Mouse (Mus musculus) kidney, embryonic 16.5 days (tissue): ENCODE measurements at regions not wholly inside any gene's neighbourhood (a gene's known extent, or its start where the extent isn't known, plus 50 kb on each side); places are given as distances from the start of the nearest gene placed in this dataset.
"Not testable (repeated sequence)": the region's sequence is repeated elsewhere in the genome, so short reads cannot be mapped to it uniquely, and the experiment has no call there.

ENCODE experiments used
- ATAC-seq: fragments of 200-750 bp; cut with Nextera tagmentation; 2 replicates; pipeline ENCODE4 v1.8.0; 2017; ENCODE audit warnings: moderate TSS enrichment; ENCODE audit not compliant: low FRiP score, low TSS enrichment
- H3K27ac ChIP-seq: fragments of 300-500 bp; sonication (generic); 2 replicates; pipeline ENCODE4 v1.5.1; 2014; ENCODE audit warnings: low read length
- H3K27me3 ChIP-seq: fragments of 300-500 bp; sonication (generic); 2 replicates; pipeline ENCODE4 v1.6.1; 2014; ENCODE audit warnings: low read length, control low read depth, mixed read lengths; ENCODE audit not compliant: insufficient read depth
- H3K36me3 ChIP-seq: fragments of 300-500 bp; sonication (generic); 2 replicates; pipeline ENCODE4 v1.6.1; 2014; ENCODE audit warnings: low read length, control low read depth, mixed read lengths; ENCODE audit not compliant: insufficient read depth
- H3K4me1 ChIP-seq: fragments of 300-500 bp; sonication (generic); 2 replicates; pipeline ENCODE4 v1.6.1; 2014; ENCODE audit warnings: low read length, control low read depth, mixed read lengths; ENCODE audit not compliant: insufficient read depth
- H3K4me2 ChIP-seq: fragments of 300-500 bp; sonication (generic); replicated peaks from 2 replicates; pipeline ENCODE4 v1.6.1; 2014; ENCODE audit warnings: low read depth, low read length
- H3K4me3 ChIP-seq: fragments of 300-500 bp; sonication (generic); 2 replicates; pipeline ENCODE4 v1.5.1; 2014; ENCODE audit warnings: mild to moderate bottlenecking, low read length
- H3K9ac ChIP-seq: fragments of 300-500 bp; sonication (generic); replicated peaks from 2 replicates; pipeline ENCODE4 v1.6.1; 2014; ENCODE audit warnings: low read length
- H3K9me3 ChIP-seq: fragments of 300-500 bp; sonication (generic); 2 replicates; pipeline ENCODE4 v1.6.1; 2016; ENCODE audit warnings: low read length, control low read depth
- WGBS: fragments of 180-500 bp; shearing (Covaris S2); extraction: QIAGEN DNeasy Blood & Tissue Kit; methylation state at CpG from one replicate; pipeline ENCODE4 v1.1.7; 2014; 5-methylcytosine and 5-hydroxymethylcytosine counted together

DNA sequence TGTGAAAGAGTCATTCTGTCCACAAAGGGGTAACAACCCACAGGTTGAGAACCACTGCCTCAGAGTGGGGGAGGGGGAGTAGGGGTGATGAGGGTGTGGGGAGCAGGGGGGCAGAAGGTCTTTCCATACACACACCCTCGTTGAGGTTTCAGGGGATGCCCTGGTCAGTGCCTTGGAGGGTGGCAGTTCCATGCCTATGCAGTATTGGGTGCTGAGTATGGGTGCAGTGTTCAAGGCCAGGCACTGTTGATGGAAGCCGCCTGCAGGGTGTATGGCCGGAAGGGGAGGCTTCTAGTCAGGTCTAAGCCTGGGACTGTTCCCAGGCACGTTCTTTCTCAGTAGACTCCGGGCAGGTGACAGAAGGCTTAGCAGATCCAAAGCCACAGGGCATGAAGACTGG is 234.1 kb downstream of the 3100002H09Rik start:
- WGBS: 70% methylated on average over 5 of the region's 5 CpGs
- Histone ChIP-seq H3K9me3 (no peaks in the 10 kb centered on the region), H3K27ac (no peak overlapping the region), H3K36me3 (no peaks in the 10 kb centered on the region), H3K4me1 (no peaks in the 10 kb centered on the region), H3K4me2 (no peak overlapping the region), H3K27me3 (peaks cover 10% of the 10 kb centered on the region; the same call in 1 of the 2 replicates), H3K4me3 (no peak overlapping the region), H3K9ac (no peak overlapping the region)
- no peak for ATAC-seq

DNA sequence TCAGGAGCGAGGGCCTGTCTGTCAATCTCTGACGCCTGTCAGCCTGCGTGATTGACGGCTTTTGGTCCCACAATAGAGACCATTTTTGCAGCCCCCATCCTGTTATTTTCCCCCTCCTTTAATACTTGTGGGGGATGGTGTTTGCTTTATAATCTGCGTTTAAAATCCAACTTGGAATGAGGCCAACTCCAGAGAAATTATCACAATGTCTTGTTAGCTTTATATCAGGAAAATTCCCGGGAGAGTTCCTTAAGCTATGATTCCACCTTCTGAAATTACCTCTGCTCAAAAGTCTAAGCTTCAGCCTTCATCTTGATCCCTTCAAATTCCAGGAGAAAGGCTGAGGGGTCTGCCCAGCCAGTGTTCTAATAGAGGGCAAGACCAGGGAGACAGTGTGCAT is 235.0 kb downstream of the 3100002H09Rik start:
- H3K4me1 ChIP-seq: no peaks in the 10 kb centered on the region
- 67% methylated on average over 6 of the region's 6 CpGs for WGBS
- H3K4me2 ChIP-seq: no peak overlapping the region
- H3K36me3 ChIP-seq: no peaks in the 10 kb centered on the region
- no peak for ATAC-seq
- H3K27me3 ChIP-seq: peaks cover 9% of the 10 kb centered on the region; the same call in 1 of the 2 replicates
- no peaks in the 10 kb centered on the region for H3K9me3 ChIP-seq
- no peak overlapping the region for H3K27ac ChIP-seq
- no peak overlapping the region for H3K9ac ChIP-seq
- no peak overlapping the region for H3K4me3 ChIP-seq

DNA sequence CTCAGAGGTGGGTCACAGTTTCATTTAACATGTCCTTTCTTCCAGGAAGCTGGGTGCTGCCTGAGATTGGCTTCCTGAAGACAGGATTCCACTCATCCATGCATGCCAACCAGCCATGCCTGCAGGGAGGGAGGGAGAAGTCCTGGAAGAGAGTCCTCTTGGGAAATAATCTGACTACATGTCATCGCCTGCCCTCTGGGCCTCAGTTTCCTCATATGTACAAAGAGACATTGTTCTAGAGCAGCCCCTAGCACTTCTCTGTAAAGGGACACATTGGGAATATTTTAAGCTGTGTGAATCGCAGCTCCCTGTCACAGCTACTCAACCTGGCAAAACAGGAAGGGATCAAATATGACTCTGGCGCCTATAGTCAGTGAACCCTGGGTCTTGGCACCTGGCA is 241.8 kb downstream of the 3100002H09Rik start:
- WGBS: 79% methylated on average over 3 of the region's 3 CpGs
- H3K4me3 ChIP-seq: no peak overlapping the region
- ATAC-seq: no peak

DNA sequence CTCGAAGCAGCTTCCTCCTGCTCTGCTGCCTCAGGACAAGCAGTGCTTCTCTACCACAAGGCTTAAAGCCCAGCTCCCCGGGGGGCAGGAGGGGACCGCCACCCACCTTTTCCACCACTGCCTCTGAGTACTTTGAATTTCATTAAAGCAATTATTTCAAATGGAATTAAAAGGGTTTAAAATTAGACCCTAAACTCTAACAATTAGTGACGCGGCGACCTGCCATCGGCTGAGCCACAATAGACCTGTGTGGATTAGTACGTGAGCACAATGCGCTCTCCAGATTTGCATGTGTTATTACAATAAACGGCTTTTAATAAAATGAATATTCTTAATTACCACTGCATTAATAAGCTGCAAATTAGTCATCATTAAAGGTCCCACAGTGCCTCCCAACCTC is 242.5 kb downstream of the 3100002H09Rik start:
- no peak overlapping the region for H3K9ac ChIP-seq
- no peak overlapping the region for H3K4me3 ChIP-seq
- WGBS: 86% methylated on average over 10 of the region's 10 CpGs
- H3K9me3 ChIP-seq: no peaks in the 10 kb centered on the region
- H3K27me3 ChIP-seq: no peaks in the 10 kb centered on the region
- no peak overlapping the region for H3K4me2 ChIP-seq
- ATAC-seq: no peak
- H3K4me1 ChIP-seq: no peaks in the 10 kb centered on the region
- H3K27ac ChIP-seq: no peak overlapping the region
- no peaks in the 10 kb centered on the region for H3K36me3 ChIP-seq

More for the DNA sequence above, 241.8 kb downstream of the 3100002H09Rik start:
- Histone ChIP-seq H3K9me3 (no peaks in the 10 kb centered on the region), H3K27me3 (0 out of 2 replicates have a peak, but pooled peaks cover 3% of the 10 kb centered on the region), H3K4me2 (no peak overlapping the region), H3K36me3 (no peaks in the 10 kb centered on the region), H3K27ac (no peak overlapping the region), H3K4me1 (no peaks in the 10 kb centered on the region), H3K9ac (no peak overlapping the region)

DNA sequence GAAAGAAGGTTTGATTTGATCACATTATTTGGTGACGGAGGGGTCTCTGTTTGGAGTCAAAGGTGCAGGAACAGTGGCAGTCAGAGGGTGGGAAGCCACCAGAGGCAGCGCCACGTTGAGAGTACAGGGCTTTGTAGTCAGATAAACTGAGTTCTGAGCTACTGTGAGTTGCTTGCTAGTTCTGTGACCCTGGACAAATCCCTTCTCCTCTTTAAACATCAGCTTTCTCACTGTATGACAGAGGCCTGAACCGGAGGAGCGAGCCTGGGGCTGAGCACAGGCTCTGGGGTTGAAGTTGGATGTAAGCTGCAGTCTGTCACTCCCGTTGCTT is 250.1 kb downstream of the 3100002H09Rik start:
- Histone ChIP-seq H3K9ac (no peak overlapping the region), H3K4me3 (no peak overlapping the region), H3K27ac (no peak overlapping the region), H3K4me2 (no peak overlapping the region), H3K36me3 (no peaks in the 10 kb centered on the region), H3K4me1 (no peaks in the 10 kb centered on the region), H3K9me3 (no peaks in the 10 kb centered on the region), H3K27me3 (peaks cover 31% of the 10 kb centered on the region)
- ATAC-seq: no peak
- 57% methylated on average over 6 of the region's 6 CpGs for WGBS

DNA sequence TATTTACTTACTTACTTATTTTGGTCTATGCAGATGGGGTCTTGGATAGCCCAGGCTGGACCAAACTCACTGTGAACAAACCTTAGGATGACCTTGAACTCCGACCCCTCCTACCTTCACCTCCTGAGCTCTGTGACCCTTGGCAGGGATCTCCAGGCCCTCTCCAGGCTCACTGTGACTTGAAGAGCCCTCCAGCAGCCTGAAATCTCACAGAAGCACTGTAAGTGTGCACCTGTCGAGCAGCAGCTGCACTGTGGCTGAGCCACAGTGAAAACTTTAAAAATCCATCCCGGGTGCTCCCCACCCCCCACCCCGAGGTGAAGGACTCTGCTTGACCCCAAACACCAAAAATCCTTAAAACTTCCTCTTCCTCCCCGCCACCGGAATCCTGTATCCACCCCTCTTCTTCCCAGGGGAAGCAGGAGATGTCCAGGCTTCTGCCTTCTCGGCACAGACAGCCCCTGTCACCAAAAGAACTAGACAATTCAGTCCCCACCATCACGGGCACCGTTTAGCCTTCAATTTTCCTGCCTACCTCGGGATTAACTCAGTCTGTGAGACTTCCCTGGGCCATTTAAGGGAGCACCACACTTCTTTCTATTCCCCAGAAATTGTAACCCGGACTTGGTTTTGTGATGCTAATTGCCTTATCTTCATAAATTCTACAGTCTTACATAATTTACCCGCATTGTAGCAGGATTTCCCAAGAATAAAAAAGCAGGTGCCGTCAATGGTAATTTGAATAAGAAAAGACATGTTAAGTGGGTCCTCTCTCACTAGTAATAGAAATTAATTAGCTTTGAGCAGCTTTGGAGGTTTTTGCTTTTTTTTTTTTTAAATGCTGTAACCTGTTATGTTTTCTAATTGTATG is 250.7 kb downstream of the 3100002H09Rik start:
- Histone ChIP-seq H3K4me2 (no peak overlapping the region), H3K4me1 (no peaks in the 10 kb centered on the region), H3K36me3 (no peaks in the 10 kb centered on the region), H3K27ac (no peak overlapping the region), H3K9me3 (no peaks in the 10 kb centered on the region), H3K27me3 (peaks cover 31% of the 10 kb centered on the region), H3K9ac (no peak overlapping the region), H3K4me3 (no peak overlapping the region)
- no peak for ATAC-seq
- 32% methylated on average over 13 of the region's 13 CpGs for WGBS

DNA sequence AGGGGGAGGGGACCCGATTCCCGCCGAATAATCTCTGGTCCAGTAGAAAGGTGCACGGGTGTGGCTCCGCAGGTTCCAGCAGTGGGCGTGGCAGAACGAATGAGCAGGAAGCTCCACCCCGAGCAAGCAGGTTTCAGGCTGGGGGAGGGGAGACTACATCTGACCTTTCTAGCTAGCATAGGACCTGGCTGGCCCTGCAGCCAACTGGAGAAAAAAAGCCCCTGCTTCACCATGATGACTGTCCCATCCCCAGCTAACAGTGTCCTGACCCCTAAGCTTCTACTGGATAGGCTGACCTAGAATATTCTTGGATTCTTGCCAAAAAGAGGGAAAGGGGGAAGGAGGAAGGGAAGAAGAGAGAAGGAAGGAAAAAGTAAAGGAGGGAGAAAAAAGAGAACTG is 252.1 kb downstream of the 3100002H09Rik start:
- not testable (repeated sequence) for H3K36me3 ChIP-seq, H3K4me1 ChIP-seq, H3K4me3 ChIP-seq, H3K4me2 ChIP-seq, H3K27ac ChIP-seq, H3K9ac ChIP-seq, H3K9me3 ChIP-seq, ATAC-seq
- peaks cover 31% of the 10 kb centered on the region for H3K27me3 ChIP-seq
- 0% methylated on average over 3 of the region's 8 CpGs for WGBS

DNA sequence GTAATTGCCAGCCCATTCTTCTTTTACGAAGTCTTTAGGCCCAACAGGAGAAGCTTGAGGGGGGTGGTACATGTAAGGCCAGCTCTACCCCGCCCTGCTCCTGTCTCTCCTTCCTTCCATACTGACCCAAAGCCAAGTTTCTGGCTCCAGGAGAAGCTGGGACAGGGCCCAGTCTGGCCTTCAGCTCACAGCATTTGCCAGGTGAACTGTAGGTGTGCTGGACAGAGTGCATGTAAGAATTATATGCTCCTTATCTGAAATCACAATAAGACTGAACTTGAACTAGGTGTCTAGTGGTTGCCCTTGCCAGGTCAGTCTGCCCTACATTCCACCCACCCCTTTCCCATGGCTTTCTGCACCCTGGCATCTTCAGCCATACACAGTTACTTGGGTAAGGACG is 260.2 kb downstream of the 3100002H09Rik start:
- Histone ChIP-seq H3K4me3 (no peak overlapping the region), H3K27me3 (0 out of 2 replicates have a peak, but pooled peaks cover 4% of the 10 kb centered on the region), H3K4me2 (no peak overlapping the region), H3K9me3 (no peaks in the 10 kb centered on the region), H3K36me3 (no peaks in the 10 kb centered on the region), H3K27ac (peak overlapping the region; percentile 14; the same call in 1 of the 2 replicates), H3K9ac (no peak overlapping the region), H3K4me1 (peaks cover 11% of the 10 kb centered on the region; the same call in 1 of the 2 replicates)
- no peak for ATAC-seq
- 87% methylated on average over 3 of the region's 3 CpGs for WGBS

DNA sequence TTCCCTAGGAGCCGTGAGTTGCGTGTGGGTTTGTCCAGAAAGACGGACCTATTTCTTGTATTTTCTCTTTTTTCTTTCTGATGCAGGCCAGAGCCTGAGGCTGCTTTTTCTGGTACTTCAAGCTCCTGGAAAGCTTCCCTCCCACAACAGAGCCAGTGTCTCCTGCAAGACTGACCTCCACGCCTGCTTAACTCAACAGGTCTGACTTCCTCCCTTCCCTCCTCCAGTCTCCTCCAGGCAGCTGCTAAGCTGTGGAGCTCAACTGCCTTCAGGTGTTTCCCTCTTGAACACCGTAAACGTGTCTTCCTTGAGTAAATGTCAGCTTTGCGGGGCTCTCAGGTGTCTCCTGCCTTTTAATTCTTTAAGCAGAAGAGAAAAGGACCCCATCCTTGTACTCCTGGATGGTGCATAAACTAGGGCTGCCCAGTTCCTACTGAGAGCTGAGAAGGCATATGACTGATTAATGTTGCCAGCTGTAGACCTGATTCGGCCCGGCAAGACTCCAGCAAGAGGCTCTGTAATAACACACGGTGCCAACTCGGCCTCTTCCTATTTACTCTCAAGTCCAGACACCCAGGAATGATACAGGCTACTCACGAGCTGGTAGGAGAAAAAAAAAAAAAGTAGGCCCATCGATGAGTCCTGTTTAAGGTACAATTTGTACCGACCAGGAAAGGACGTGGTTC is 260.9 kb downstream of the 3100002H09Rik start:
- no peaks in the 10 kb centered on the region for H3K36me3 ChIP-seq
- peaks cover 11% of the 10 kb centered on the region; the same call in 1 of the 2 replicates for H3K4me1 ChIP-seq
- peak; percentile 75; the same call in 1 of the 2 replicates for ATAC-seq
- 0 out of 2 replicates have a peak, but pooled peaks cover 4% of the 10 kb centered on the region for H3K27me3 ChIP-seq
- H3K9me3 ChIP-seq: no peaks in the 10 kb centered on the region
- no peak overlapping the region for H3K4me2 ChIP-seq
- 36% methylated on average over 15 of the region's 15 CpGs for WGBS
- H3K9ac ChIP-seq: no peak overlapping the region
- H3K4me3 ChIP-seq: no peak overlapping the region
- peak overlapping the region; percentile 14; the same call in 1 of the 2 replicates for H3K27ac ChIP-seq

DNA sequence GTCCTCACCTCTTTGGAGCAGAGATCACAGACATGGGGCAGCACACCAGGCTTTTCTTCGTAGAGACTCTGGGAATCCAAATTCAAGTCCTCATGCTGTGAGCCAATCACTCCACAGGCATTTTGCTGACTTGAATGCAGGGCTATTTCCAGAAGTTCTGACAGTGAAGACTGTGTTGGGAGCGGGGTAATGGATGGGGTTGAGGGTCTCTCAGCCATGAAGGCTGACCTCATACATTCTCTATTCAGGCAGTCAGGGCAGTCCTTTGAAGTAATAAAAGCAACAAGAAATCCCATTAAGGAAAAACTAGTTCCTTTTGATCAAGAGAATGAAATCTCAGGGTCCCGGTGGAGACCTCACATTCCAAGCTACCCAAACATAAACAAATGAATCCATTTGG is 261.5 kb downstream of the 3100002H09Rik start:
- 15% methylated on average over 3 of the region's 3 CpGs for WGBS
- ATAC-seq: peak; percentile 85
- no peak overlapping the region for H3K4me2 ChIP-seq

More for the DNA sequence above, 261.5 kb downstream of the 3100002H09Rik start:
- Histone ChIP-seq H3K9me3 (no peaks in the 10 kb centered on the region), H3K9ac (no peak overlapping the region), H3K4me1 (peaks cover 11% of the 10 kb centered on the region; the same call in 1 of the 2 replicates), H3K27me3 (0 out of 2 replicates have a peak, but pooled peaks cover 4% of the 10 kb centered on the region), H3K27ac (no peak overlapping the region), H3K4me3 (no peak overlapping the region), H3K36me3 (no peaks in the 10 kb centered on the region)
